Mouse (Mus musculus) lung, postnatal 0 days (tissue): ENCODE data around the gene Gm10272.
A peak's percentile ranks its signal among the peaks of the same experiment; 100 is the strongest.

Source experiments
- CTCF ChIP-seq: IDR thresholded peaks from 2 replicates; pipeline ENCODE4 v1.5.1; 2016; ENCODE audit warnings: antibody characterized with exemption, mild to moderate bottlenecking
- EP300 ChIP-seq: IDR thresholded peaks from 2 replicates; pipeline ENCODE4 v1.6.1; 2016; ENCODE audit warnings: antibody characterized with exemption, mild to moderate bottlenecking, control low read depth

DNA sequence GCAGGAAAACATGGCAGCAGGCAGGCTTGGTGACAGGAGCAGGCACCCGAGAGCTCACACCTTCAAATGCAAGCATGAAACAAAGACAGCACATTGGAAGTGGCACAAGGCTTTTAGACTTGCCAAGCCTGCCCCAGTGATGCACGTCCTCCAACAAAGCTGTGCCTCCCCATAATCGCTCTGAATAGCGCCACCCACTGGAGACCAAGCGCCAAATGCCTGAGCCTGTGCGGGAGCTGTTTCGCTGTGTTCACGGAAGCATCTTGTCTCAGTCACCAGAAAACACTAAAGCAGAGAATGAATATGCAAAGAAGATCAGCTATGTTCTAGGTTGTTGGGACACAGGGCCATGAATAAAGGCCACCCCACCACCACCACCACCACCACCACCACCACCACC is 18.4 kb downstream of the Gm10272 start:
- TF ChIP-seq CTCF = peak; percentile 7; the same call in 1 of the 2 replicates
- TF ChIP-seq EP300 = no peak
